Mouse (Mus musculus) megakaryocyte progenitor cell, adult 5-6 weeks (primary cell): ENCODE data around the gene Mto1. TPM values are rescaled to one million over a fixed set of nuclear protein-coding genes. Genes with fewer than 3 reads are reported as not detected.
"Not testable (repeated sequence)": the region's sequence is repeated elsewhere in the genome, so short reads cannot be mapped to it uniquely, and the experiment has no call there.

Experiments
- ATAC-seq: replicated peaks from 2 replicates; pipeline ENCODE4 v1.8.0; 2016; ENCODE audit warnings: mild to moderate bottlenecking, moderate TSS enrichment, inconsistent platforms; ENCODE audit not compliant: poor library complexity
- total RNA-seq, 2 experiments: library from RNA; stranded (forward) in 1 of 2; stranded (reverse) in 1 of 2; fragments of 157-497, 149-512 nt in 1 of 2; fragments of 200-1000 nt in 1 of 2; gene quantifications; 2 replicates each; pipeline versions ENCODE4 v1.2.3 to v1.2.4; 2015 to 2017

Mto1 gene
- total RNA-seq, 2 experiments from 2014 or later: 27.1 to 38.6 TPM

DNA sequence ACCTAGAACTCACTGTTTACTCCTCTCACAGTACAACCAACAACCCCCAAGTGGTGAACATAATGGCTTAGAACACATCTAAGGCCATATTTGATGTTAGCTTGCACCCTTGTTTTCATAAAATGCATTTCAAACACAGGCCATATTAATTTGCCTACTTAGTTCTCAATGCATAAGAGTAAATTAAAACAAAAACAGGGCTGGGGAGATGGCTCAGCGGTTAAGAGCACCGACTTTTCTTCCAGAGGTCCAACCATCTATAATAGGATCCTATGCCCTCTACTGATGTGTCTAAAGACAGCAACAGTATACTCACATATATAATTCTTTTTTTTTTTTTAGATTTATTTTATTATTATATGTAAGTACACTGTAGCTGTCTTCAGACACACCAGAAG is 27.4 kb downstream of the Mto1 start:
- no peak for ATAC-seq

DNA sequence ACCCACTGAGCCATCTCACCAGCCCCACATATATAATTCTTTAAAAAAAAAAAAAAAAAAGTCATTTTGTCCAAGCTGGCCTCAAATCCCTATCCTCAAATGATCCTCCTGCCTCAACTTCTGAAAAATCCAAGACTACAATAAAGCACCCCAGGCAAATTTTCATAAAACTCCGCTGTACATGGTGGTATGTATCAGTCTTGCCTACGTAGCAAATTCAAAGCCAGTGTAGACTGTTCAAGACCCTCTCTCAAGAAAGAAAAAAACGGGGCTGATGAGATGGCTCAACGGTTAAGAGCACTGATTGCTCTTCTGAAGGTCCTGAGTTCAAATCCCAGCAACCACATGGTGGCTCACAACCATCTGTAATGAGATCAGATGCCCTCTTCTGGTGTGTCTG is 27.9 kb downstream of the Mto1 start:
- ATAC-seq: no peak

DNA sequence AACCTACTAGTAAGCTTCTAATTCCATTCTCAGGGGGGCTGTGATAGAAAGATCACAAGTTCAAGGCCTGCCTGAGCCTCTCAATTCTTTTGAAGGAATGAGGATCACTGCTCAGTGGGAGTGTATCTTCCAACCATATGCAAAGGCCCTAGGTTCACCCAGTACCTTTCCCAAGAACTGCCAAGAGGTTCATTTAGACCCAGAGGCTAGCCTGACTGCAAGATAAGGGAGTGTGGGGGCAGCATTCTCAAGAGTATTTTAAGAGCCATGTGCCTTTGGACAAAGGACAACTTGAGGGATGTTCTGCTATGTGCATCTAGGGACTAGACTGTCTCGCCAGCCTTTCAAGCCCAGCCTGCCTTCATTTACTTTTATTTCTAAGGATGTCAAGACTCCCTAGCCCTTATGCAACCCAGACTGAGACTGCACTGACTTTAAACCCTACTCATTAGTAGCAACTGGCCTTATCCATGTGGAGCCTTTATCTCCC is 28.6 kb downstream of the Mto1 start:
- ATAC-seq: peak; percentile 8

DNA sequence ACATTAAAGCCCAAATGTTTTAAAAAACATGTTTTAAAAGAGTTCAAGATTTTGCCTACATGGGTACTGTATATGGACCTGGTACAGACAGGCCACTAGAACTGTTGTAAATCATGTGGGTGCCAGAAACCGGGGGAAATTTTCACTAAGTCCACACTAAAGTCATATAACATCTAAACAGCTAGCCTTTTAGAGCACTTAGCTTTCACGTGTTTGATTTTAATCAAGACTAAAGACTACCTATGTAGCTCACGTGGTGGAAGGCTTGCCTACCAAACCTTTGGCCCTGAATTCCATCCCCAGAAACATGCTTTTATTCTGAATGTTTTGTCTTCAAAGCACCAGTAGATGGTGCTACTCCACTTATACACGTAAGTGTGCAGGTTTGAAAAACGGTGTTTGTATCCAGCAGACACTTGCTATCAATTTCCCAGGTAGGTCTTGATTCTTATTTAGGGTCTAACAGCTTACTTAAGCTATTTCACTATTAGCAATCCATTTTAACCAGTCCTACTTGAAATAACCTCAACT is 29.1 kb downstream of the Mto1 start:
- peak; percentile 9 for ATAC-seq

DNA sequence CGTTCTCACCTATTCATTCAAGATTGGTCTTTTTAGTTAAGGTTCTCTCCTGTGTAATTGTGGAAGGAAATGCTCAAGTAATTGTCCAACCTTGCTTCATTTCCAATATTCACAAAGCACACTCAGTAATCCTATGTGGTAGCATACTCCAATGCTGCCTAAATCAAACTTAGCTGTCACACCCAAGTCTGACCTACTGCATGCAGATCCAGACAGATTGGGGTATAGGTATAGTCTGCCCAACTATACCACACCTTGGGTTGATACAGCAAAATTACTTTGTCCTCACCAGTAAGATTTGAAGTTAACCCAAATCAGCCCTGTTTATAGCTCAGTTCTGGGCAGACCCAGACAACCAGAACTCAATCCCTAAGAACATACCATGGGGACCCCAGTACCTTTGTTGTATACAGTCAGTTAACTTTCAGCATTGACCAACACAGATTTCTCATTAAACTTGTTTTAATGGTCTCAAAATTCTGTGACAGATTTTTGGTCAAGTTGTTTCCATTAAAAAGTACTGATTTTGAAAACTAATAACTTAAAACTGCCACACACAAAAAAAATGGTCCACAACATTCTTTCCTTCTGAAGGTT is 30.1 kb downstream of the Mto1 start:
- not testable (repeated sequence) for ATAC-seq

DNA sequence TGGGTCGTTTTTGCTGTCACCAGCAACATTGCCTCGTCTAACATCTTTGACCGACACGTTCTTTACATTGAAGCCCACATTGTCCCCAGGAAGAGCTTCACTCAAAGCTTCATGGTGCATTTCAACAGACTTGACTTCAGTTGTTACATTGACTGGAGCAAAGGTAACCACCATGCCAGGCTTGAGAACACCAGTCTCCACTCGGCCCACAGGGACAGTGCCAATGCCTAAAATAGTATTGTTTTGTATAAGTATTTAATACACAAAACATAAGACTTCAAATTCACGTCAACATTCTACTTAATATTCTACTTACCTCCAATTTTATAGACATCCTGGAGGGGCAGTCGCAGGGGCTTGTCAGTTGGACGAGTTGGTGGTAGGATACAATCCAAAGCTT is 31.3 kb downstream of the Mto1 start:
- ATAC-seq: not testable (repeated sequence)

DNA sequence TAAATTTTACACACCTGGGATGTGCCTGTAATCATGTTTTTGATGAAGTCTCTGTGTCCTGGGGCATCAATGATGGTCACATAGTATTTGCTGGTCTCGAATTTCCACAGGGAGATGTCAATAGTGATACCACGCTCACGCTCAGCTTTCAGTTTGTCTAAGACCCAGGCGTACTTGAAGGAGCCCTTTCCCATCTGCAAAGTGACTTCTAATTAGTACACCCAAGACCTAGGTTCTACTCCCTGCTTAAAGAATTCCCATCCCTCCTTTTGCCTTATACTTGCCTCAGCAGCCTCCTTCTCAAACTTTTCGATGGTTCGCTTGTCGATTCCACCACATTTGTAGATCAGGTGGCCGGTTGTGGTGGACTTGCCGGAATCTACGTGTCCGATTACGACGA is 32.2 kb downstream of the Mto1 start:
- not testable (repeated sequence) for ATAC-seq

DNA sequence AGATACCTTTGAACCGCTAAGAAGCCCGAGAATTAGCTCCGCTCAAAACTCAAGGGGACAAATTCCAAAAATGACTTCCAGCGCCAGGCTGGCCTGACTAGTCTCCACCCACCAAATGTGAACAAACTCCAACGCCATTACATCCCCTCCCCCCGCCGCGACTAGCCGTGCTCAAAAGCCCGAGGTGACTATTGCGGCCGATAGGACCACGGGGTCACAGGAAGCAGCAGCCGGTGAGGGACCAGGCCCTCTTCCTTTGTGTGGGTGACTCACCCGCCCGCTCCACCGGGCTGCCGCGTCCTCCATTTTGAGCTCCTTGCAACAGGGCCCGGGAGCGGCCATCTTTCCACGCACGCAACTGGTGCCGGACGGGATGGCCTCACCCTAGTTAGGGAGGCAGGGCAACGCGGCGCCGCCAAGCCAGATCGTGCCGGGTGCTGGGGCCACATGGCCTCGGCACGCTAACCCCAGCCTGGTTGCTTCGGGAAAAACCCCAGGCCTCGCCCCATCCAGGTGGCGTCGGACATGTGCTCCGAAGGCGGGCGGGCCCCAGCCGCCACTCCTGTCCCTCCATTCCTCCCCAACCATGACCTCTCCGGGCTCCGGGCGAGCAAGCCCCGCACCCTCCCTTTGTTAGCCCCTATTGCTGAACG is 32.8 kb downstream of the Mto1 start:
- ATAC-seq: peak; percentile 29

DNA sequence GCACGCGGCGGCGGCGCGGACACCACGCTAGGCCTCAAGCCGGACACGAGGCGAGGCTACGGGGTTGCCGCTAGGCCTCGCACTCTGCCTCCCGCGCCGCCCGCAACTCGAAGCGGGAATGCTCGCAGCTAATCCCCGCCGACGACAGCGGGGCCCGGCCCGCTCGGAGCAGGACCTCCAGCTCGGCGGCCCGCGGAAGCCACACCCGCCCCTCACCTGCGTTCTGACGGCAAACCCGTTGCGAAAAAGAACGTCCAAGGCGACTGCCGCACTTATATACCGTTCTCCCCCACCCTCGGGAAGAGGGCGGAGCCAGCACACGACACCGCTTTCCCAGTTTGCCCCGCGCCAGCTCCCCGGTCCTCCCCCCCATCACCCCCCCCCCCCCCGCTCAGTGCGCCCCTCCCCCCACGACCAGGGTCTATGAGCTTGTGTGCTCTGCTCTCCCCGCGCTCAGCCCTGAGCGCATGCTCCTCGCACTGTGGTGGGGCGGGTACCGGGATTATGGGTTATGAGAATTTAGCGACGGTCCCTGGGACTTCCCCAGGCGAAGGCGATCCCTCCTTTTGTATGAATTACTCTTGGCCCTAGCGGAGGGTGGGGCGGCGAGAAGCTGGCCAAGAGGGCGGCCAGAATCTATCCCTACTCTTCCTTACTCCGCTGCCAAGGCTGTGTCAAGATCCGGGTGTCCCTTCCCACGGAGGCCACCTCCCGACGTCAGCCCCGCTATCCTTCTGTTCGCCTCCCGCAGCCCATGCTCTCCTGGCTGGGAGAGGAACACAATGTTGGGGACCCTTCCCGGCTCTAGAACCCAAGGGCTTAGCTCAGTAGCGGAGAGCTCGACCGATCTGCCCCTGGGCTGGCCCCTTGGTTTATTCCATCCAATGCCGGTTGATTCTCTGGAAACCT is 33.7 kb downstream of the Mto1 start:
- peak; percentile 66 for ATAC-seq

DNA sequence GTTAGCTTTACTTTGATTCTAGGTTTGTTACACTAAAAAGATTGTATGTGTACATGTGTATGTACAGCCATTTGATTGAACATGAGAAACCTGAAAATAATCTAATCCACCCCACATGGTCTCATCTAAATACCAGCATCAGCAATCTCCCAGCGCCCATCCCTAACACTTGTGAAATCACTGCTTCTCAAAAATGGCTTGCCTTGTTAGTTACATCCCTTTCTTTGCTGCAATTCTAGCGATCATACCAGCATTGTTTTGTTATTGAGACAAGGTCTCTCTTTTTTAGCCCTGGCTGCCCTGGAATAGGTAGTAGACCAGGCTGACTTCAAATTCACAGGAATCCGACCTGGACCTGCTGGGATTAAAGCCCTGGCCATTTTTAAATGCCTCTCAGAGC is 34.4 kb downstream of the Mto1 start:
- no peak for ATAC-seq

DNA sequence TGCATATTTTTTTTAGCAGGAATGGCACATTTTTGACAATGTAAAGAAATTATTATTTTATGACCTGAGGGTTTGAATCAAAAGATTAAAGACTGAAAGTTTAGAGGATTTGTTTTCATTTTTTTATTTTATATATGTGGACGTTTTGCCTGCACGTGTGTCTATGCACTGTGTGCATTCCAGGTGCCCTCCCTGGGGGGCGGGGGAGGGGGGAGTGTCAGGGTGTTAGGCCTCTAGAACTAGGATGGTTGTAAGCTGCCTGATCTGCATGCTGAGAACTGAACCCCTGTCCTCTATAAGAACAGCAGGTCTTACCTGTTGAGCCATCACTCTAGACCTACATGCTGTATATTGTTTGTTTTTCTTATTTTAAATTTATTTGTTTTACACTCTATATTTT is 36.7 kb downstream of the Mto1 start:
- no peak for ATAC-seq

DNA sequence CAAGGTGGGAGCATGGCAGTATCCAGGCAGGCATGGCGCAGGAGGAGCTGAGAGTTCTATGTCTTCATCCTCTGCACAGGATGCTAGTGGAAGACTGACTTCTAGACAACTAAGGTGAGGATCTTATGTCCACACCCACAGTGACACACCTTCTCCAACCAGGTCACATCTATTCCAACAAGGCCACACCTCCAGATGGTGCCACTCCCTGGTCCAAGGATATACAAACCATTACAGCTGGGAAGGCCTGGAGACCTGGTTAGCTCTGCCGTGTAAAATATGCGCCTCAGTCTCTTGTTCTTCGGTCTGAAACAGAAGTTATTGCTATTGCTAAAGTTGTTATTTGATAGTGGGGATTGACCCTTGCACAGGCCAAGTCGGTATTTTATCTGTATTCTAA is 40.0 kb downstream of the Mto1 start:
- ATAC-seq: not testable (repeated sequence)

DNA sequence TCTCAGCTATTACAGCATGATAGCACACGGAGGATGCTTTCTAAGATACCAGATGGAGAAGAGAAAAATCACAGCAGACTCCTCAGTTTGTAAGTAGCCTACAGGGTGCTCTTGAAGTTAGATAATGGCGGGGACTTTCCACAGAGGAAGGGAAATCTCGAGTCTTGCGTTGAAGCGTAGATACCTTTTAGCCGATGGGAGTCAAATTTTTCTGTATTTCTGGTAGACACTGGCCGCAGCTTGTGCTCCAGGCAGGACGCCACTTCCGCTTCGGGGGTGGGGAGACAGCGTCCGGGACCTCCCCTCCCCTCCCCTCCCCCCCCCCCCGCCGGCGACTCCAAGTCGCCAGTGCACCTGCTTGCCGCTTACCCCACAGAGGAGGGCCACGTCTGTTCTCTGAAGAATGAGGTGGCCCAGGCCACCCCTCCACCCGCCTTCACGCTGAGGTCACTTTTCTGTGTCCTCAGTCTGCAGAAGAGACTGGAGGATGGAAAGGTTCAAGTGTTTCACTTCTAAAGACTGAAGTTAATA is 40.9 kb downstream of the Mto1 start, which contains the start of gene Eef1a1:
TSS of gene Eef1a1 (minus strand) at position 262 of the 531 bp plus-strand sequence.
- peak; percentile 76 for ATAC-seq

DNA sequence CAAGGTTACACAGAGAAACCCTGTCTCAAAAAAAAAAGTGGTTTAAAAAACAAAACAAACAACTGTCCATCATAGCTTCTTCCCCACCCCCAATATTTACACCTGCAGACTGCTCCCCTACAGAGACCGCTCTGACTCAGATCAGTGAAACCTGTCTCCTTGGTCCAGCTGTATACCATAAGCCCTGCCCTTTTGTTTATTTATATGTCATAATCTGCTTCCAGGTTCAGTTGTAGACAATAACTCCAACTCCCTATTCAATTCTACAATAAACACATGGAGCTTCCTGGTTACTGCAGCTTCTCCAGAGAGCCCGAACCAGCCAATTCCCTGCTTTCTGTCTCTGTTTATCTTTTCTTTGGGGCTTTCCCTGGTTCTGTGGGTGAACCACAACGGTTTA is 43.2 kb downstream of the Mto1 start:
- ATAC-seq: no peak

DNA sequence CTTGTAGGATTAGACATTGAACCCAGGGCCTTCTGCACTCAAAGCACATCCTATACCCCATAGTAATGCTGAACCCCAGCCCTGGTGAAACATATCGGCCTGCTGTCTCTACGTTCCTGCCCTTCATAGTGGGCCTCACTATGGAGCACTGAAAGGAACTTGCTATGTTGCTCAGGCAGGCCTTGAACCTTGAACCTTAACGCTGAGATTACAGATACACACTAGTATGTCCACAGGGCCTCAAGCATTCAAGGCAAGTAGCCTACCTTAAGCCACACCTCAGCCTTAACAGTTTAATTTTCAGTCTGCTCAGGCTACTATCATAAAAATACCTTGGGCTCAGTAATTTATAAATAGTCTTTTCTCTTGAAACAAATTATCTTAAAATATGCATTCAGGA is 44.2 kb downstream of the Mto1 start:
- ATAC-seq: no peak

DNA sequence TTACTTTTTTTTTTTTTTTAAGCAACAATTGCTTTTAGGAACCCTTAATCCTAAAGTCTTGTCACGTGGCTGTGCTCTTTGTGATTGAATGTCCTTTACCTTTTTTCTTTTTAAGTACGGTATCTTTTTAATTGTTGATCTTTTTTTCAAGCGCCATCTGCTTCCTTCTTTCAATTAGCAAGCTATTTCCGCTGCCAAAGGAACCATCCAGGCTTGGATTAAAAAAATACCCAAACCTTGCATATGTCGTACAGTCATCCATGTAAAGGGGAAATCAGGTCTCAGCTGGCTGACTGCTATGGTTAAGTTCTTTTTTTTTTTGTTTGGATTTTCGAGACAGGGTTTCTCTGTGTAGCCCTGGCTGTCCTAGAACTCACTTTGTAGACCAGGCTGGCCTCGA is 45.2 kb downstream of the Mto1 start:
- ATAC-seq: no peak

DNA sequence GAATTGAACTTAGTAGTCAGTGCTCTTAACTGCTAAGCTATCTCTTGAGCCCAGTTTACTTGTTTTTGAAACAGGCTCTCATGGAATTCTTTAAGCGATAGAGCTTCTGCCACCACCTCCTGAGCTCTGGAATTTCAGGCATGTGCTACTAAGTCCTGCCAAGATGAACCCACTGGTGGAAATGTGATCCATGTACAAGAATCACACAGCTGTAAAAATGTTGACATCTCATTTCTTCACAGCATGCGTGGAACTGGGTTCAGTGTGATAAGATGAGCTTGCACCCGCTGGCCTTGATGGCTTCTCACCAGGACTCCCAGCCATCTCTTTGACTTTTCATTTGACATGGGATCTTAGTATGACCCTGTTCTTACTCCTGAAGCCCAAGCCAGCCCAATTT is 52.4 kb downstream of the Mto1 start:
- ATAC-seq: no peak

DNA sequence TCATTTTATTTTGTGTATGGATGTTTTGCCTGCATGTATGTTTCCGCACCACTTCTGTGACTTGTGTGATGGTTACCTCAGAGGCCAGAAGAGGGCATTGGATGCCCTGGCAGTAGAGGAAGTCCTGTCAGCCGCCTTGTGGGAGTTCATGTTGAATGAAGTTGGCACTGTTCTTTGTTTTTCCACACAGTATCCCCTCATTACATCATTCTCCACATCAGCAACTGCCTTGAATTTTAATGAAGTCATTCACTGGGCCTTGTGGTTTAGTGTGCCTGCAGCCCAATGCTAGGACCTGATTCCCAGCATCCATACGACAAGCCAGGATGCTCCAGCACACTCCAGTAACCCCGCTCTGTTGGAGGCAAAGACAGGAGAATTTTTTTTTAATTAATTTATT is 53.3 kb downstream of the Mto1 start:
- ATAC-seq: peak; percentile 68

DNA sequence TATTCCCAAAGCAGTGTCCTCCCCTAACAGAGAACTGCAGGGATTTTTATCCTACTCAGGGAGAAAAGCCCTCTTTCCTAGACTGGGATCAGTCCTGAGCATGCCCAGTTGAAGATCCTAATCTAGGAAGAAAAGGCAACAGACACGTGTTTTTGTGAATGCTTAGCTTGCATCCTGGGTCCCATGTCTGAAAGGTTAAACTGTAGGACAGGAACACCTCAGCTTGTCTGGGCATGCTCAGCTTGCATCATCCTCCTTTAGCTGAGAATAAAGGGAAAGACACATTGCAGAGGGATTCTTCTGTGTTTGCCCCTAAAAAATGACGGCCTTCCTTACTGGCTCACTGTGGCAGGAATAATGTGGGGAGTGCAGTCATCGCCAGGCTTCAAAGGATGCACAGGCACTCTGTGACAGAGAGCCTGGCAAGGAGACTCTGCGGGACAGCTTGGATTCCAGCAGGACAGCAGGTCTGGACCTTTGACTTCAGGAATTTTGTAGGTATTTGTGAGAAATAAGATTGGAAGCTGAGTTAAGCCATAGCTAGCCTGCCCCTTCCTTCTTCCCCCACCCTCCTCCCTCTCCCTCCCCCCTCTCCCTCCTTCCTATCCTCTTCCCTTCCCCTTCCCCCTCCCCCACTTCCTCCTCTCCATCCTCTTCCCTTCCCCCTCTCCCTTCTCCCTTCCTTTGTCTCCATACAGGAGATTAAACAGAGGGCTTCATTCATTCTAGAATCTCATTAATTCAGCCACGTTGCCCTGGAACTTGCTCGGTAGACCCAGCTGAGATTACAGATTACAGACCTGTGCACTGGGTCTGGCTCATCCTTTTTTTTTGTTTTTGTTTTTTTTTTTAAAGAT is 55.4 kb downstream of the Mto1 start:
- ATAC-seq: no peak

DNA sequence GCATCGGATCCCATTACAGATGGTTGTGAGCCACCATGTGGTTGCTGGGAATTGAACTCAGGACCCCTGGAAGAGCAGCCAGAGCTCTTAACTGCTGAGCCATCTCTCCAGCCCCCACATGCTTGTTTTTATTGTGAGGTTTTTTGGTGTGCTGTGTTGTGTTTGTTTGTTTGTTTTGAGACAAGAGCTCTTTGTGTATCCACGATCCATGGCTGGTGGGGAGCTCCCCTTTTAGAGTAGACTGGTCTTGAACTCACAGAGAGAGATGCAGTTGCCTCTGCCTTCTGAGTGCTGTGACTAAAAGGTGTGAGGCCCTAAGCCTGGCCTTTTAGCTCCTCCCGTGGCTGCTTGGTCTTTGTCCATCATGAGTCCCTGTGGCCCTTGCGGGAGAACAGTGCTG is 56.1 kb downstream of the Mto1 start:
- no peak for ATAC-seq
